Mouse (Mus musculus) left cerebral cortex, postnatal 36 days (tissue): ENCODE measurements around the gene Fam53b. TPM values are rescaled to one million over a fixed set of nuclear protein-coding genes. Genes with fewer than 3 reads are reported as not detected.

ENCODE experiments used
- DNase-seq, 2 experiments: peaks; one replicate each; pipeline ENCODE4 v3.0.0; 2021 to 2022; ENCODE audit warnings: low spot score in 2 of 2, mixed read lengths in 1 of 2
- intact Hi-C: fragments of 180-260 bp; cut with DNase I; formaldehyde crosslinking; loops from one replicate; pipeline ENCODE4 v1.15.1; 2025
- total RNA-seq, 2 experiments: library from RNA; stranded (reverse); gene quantifications; 2 replicates each; pipeline ENCODE4 v1.2.3; 2021

Fam53b gene
- total RNA-seq, 2 experiments from 2014 or later = 50.9 to 61.0 TPM

- DNase-seq = no peak
- intact Hi-C loops = no loop called here
Measured at GRCm38 (mm10) chr7:132700107-132700506, 113.6 kb downstream of the Fam53b start.

- intact Hi-C loops = no loop called here
- DNase-seq = no peak
Measured at GRCm38 (mm10) chr7:132699639-132700038, 114.0 kb downstream of the Fam53b start.

- intact Hi-C loops = no loop called here
- no peak for DNase-seq
Measured at GRCm38 (mm10) chr7:132699165-132699564, 114.5 kb downstream of the Fam53b start.

GRCm38 (mm10) chr7:132698737-132699136 is 114.9 kb downstream of the Fam53b start:
- no peak for DNase-seq
- intact Hi-C loops = no loop called here

GRCm38 (mm10) chr7:132697258-132697796 is 116.4 kb downstream of the Fam53b start:
- intact Hi-C loops = no loop called here
- DNase-seq = no peak

- intact Hi-C loops = no loop called here
Measured at GRCm38 (mm10) chr7:132693561-132693960, 120.1 kb downstream of the Fam53b start.

GRCm38 (mm10) chr7:132692719-132693118 is 121.0 kb downstream of the Fam53b start:
- DNase-seq = no peak
- intact Hi-C loops = no loop called here

More at GRCm38 (mm10) chr7:132693561-132693960, 120.1 kb downstream of the Fam53b start:
- no peak for DNase-seq

GRCm38 (mm10) chr7:132690716-132691472 is 122.8 kb downstream of the Fam53b start:
- intact Hi-C loops = no loop called here
- no peak for DNase-seq

- intact Hi-C loops = no loop called here
- no peak for DNase-seq
Measured at GRCm38 (mm10) chr7:132689722-132690121, 124.0 kb downstream of the Fam53b start.

GRCm38 (mm10) chr7:132688721-132689120 is 125.0 kb downstream of the Fam53b start:
- intact Hi-C loops = no loop called here
- DNase-seq = no peak

GRCm38 (mm10) chr7:132687897-132688296 is 125.8 kb downstream of the Fam53b start:
- no peak for DNase-seq
- intact Hi-C loops = no loop called here

- intact Hi-C loops = no loop called here
- no peak for DNase-seq
Measured at GRCm38 (mm10) chr7:132686515-132686914, 127.2 kb downstream of the Fam53b start.

- intact Hi-C loops = no loop called here
- DNase-seq = no peak
Measured at GRCm38 (mm10) chr7:132683923-132684322, 129.8 kb downstream of the Fam53b start.

- intact Hi-C loops = no loop called here
- no peak for DNase-seq
Measured at GRCm38 (mm10) chr7:132682901-132683300, 130.8 kb downstream of the Fam53b start.

- intact Hi-C loops = no loop called here
- no peak for DNase-seq
Measured at GRCm38 (mm10) chr7:132682336-132682735, 131.3 kb downstream of the Fam53b start.

- intact Hi-C loops = no loop called here
- DNase-seq = no peak
Measured at GRCm38 (mm10) chr7:132681831-132682230, 131.9 kb downstream of the Fam53b start.

GRCm38 (mm10) chr7:132681296-132681695 is 132.4 kb downstream of the Fam53b start:
- intact Hi-C loops = no loop called here
- DNase-seq = no peak

- intact Hi-C loops = no loop called here
- no peak for DNase-seq
Measured at GRCm38 (mm10) chr7:132679549-132679948, 134.1 kb downstream of the Fam53b start.

- intact Hi-C loops = no loop called here
- no peak for DNase-seq
Measured at GRCm38 (mm10) chr7:132679117-132679516, 134.6 kb downstream of the Fam53b start.

- DNase-seq = no peak
Measured at GRCm38 (mm10) chr7:132675922-132676321, 137.8 kb downstream of the Fam53b start.

More at GRCm38 (mm10) chr7:132675922-132676321, 137.8 kb downstream of the Fam53b start:
- intact Hi-C loops = no loop called here
